Comparison of ENCODE assay signal across 10 mouse cellular contexts in the genomic region with DNA sequence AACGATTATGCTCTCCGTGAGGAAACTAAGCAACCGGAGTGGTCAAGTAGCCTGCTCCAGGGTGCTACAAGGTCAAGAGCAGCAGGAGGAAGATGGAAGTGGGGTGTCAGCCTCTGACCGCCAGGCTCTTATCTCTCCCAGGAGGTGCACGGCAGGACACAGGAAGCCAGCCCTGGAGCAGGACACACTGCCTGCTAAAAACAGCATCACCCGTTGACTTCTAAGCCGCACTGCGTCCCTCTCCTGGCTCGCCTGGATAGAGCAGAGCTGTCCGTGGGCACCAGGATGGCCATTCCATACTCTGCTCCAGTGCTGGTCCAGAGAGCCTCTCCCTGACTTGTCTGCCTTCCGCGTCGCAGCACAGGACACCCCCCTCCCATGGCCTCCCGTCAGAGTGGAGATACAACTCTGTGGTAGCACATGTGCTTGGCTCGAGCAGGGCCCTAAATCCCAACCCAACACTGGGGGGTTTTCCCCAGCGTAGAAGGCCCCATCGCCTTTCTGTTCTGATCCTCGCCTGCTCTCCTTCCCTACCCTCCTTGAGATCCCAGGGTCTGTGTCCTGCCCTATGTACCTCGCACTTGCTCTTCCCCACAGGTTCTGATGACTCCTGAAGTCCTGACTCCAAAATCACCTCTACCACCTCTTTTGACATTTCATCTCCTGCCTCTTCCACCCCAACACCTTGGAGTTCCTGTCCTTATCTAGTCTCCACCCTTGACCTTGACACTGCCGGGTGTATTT. TPM values are rescaled to one million over a fixed set of nuclear protein-coding genes. Genes with fewer than 3 reads are reported as not detected.
A peak's percentile ranks its signal among the peaks of the same experiment; 100 is the strongest.
DNase-seq lines count a peak whose midpoint lies in the region; ATAC-seq and TF ChIP-seq lines count a peak whose summit lies in the region.
"Had no signal": no experiment of that assay in that cellular context is flagged by ENCODE, and none has a peak within 500 bp of the region (broad histone marks: within the 10 kb centered on the region; RNA-seq: fewer than 3 reads in every experiment).

No protein-coding gene starts in this region.

- H3K4me2 ChIP-seq in kidney, embryonic 16.5 days (replicated peaks; ENCODE audit: low read depth, low read length), result no peak overlapping the region
- H3K4me2 ChIP-seq in heart, embryonic 14.5 days (ENCODE audit: low read length), result peak overlapping the region; percentile 56
- no peak overlapping the region for H3K4me2 ChIP-seq in limb, embryonic 15.5 days
- H3K4me2 ChIP-seq in hindbrain, embryonic 14.5 days (replicated peaks), result no peak overlapping the region
- no peak overlapping the region for H3K4me2 ChIP-seq in hindbrain, postnatal 0 days (ENCODE audit: low read depth, low read length)
- H3K4me2 ChIP-seq: forebrain, embryonic 13.5 days; neural tube, embryonic 12.5 days had no signal

- no peaks in the 10 kb centered on the region for H3K27me3 ChIP-seq in kidney, embryonic 16.5 days (ENCODE audit: insufficient read depth, low read length)
- H3K27me3 ChIP-seq in kidney, adult 2 months (replicated peaks; ENCODE audit: control insufficient read depth, insufficient read depth, low read length), result no peaks in the 10 kb centered on the region
- H3K27me3 ChIP-seq in MEL (ENCODE audit: control insufficient read depth in 1 of 2, insufficient read depth in 2 of 2, low read length in 2 of 2), result peaks cover 0 to 1% of the 10 kb centered on the region in 2 experiments; a peak in 2 of 4 replicates
- H3K27me3 ChIP-seq in heart, embryonic 14.5 days (ENCODE audit: control insufficient read depth, insufficient read depth, low read length), result no peaks in the 10 kb centered on the region
- H3K27me3 ChIP-seq in limb, embryonic 15.5 days, result no peaks in the 10 kb centered on the region
- H3K27me3 ChIP-seq in hindbrain, embryonic 14.5 days (ENCODE audit: control insufficient read depth, insufficient read depth, low read length), result no peaks in the 10 kb centered on the region
- no peaks in the 10 kb centered on the region for H3K27me3 ChIP-seq in hindbrain, postnatal 0 days (ENCODE audit: insufficient read depth, low read length)
- H3K27me3 ChIP-seq: forebrain, embryonic 13.5 days; neural tube, embryonic 12.5 days had no signal

- 0 out of 4 replicates have a peak, but pooled peaks of 1 of the 2 experiments have one; percentile 7 for TF ChIP-seq EP300 in MEL (IDR thresholded peaks at IDR 0.05; ENCODE audit: low read depth in 1 of 2, low read length in 2 of 2)

- no peak for TF ChIP-seq CTCF in kidney, adult 2 months (conservative IDR thresholded peaks at IDR 0.05; ENCODE audit: insufficient read depth, insufficient read length, low read depth, low read length)
- TF ChIP-seq CTCF in MEL (IDR thresholded peaks at IDR 0.05 in 2 of 3, conservative IDR thresholded peaks at IDR 0.05 in 1 of 3; ENCODE audit: control insufficient read depth in 1 of 3, insufficient read depth in 1 of 3, low read depth in 2 of 3, low read length in 3 of 3, poor library complexity in 1 of 3, severe bottlenecking in 1 of 3), result no peak
- no peak for TF ChIP-seq CTCF in hindbrain, postnatal 0 days (IDR thresholded peaks at IDR 0.05; ENCODE audit: low read depth)

- ATAC-seq in kidney, embryonic 16.5 days (ENCODE audit: low FRiP score, low TSS enrichment), result no peak
- ATAC-seq in heart, embryonic 14.5 days (ENCODE audit: insufficient number of reproducible peaks, insufficient read depth, low FRiP score, low read depth), result peak; percentile 51
- ATAC-seq in limb, embryonic 15.5 days (ENCODE audit: insufficient number of reproducible peaks, low FRiP score, low TSS enrichment, low read depth), result no peak
- no peak for ATAC-seq in hindbrain, embryonic 14.5 days (ENCODE audit: low FRiP score)
- ATAC-seq in hindbrain, postnatal 0 days, result no peak
- ATAC-seq: forebrain, embryonic 13.5 days had no signal

- H3K4me3 ChIP-seq in kidney, embryonic 16.5 days (ENCODE audit: low read length), result no peak overlapping the region
- no peak overlapping the region for H3K4me3 ChIP-seq in kidney, adult 2 months (ENCODE audit: insufficient read depth, low read depth, low read length)
- no peak overlapping the region for H3K4me3 ChIP-seq in MEL (ENCODE audit: control insufficient read depth in 1 of 2, insufficient read depth in 1 of 2, low read depth in 2 of 2, low read length in 2 of 2)
- 0 out of 4 replicates have a peak overlapping the region, but pooled peaks of 1 of the 2 experiments have one; percentile 3 for H3K4me3 ChIP-seq in heart, embryonic 14.5 days (ENCODE audit: control insufficient read depth in 1 of 2, insufficient read depth in 1 of 2, low read depth in 1 of 2, low read length in 2 of 2)
- no peak overlapping the region for H3K4me3 ChIP-seq in limb, embryonic 15.5 days
- no peak overlapping the region for H3K4me3 ChIP-seq in hindbrain, embryonic 14.5 days (replicated peaks; ENCODE audit: low read length)
- H3K4me3 ChIP-seq in hindbrain, postnatal 0 days (ENCODE audit: low read length), result no peak overlapping the region
- H3K4me3 ChIP-seq: forebrain, embryonic 13.5 days; neural tube, embryonic 12.5 days had no signal

- no peaks in the 10 kb centered on the region for H3K9me3 ChIP-seq in kidney, embryonic 16.5 days (ENCODE audit: low read length)
- H3K9me3 ChIP-seq in MEL (replicated peaks; ENCODE audit: insufficient read depth, low read length), result no peaks in the 10 kb centered on the region
- H3K9me3 ChIP-seq in heart, embryonic 14.5 days (ENCODE audit: control insufficient read depth, low read length), result no peaks in the 10 kb centered on the region
- no peaks in the 10 kb centered on the region for H3K9me3 ChIP-seq in limb, embryonic 15.5 days
- no peaks in the 10 kb centered on the region for H3K9me3 ChIP-seq in hindbrain, embryonic 14.5 days (ENCODE audit: control insufficient read depth, low read length)
- H3K9me3 ChIP-seq in hindbrain, postnatal 0 days (ENCODE audit: low read length), result no peaks in the 10 kb centered on the region
- H3K9me3 ChIP-seq: forebrain, embryonic 13.5 days; neural tube, embryonic 12.5 days had no signal

- DNase-seq in kidney, adult 2 months, result no peak
- no peak for DNase-seq in MEL (ENCODE audit: low read depth, low spot score)
- DNase-seq in T-cell, adult 2 months (ENCODE audit: low spot score), result no peak
- DNase-seq in hindbrain, embryonic 14.5 days (ENCODE audit: low spot score), result no peak
- no peak for DNase-seq in hindbrain, postnatal 0 days (ENCODE audit: low spot score)

- no peak overlapping the region for H3K9ac ChIP-seq in kidney, embryonic 16.5 days (replicated peaks; ENCODE audit: low read length)
- H3K9ac ChIP-seq in MEL (ENCODE audit: control insufficient read depth, low read depth, low read length, poor library complexity, severe bottlenecking), result no peak overlapping the region
- H3K9ac ChIP-seq in heart, embryonic 14.5 days (ENCODE audit: low read length), result peak overlapping the region; percentile 38; the same call in 1 of the 2 replicates
- H3K9ac ChIP-seq in limb, embryonic 15.5 days, result no peak overlapping the region
- H3K9ac ChIP-seq in hindbrain, embryonic 14.5 days, result no peak overlapping the region
- H3K9ac ChIP-seq in hindbrain, postnatal 0 days (replicated peaks; ENCODE audit: low read length), result no peak overlapping the region
- H3K9ac ChIP-seq: forebrain, embryonic 13.5 days; neural tube, embryonic 12.5 days had no signal

- H3K27ac ChIP-seq in kidney, embryonic 16.5 days (ENCODE audit: low read length), result peak overlapping the region; percentile 56; the same call in 1 of the 2 replicates
- H3K27ac ChIP-seq in kidney, adult 2 months (ENCODE audit: insufficient read depth, low read depth, low read length), result no peak overlapping the region
- no peak overlapping the region for H3K27ac ChIP-seq in MEL (ENCODE audit: control insufficient read depth, low read depth, low read length)
- peak overlapping the region; percentile 46 to 50 for H3K27ac ChIP-seq in heart, embryonic 14.5 days (replicated peaks in 1 of 2; ENCODE audit: control insufficient read depth in 1 of 2, insufficient read depth in 1 of 2, low read depth in 2 of 2, low read length in 2 of 2)
- peak overlapping the region; percentile 50 for H3K27ac ChIP-seq in limb, embryonic 15.5 days
- no peak overlapping the region for H3K27ac ChIP-seq in hindbrain, embryonic 14.5 days
- H3K27ac ChIP-seq in hindbrain, postnatal 0 days, result no peak overlapping the region
- H3K27ac ChIP-seq: forebrain, embryonic 13.5 days; neural tube, embryonic 12.5 days had no signal

- TF ChIP-seq RAD21 in MEL (IDR thresholded peaks at IDR 0.05; ENCODE audit: low read depth, low read length), result no peak

- no peak for TF ChIP-seq POLR2A in kidney, adult 2 months (IDR thresholded peaks at IDR 0.05; ENCODE audit: low read depth, low read length)
- no peak for TF ChIP-seq POLR2A in MEL (IDR thresholded peaks at IDR 0.05; ENCODE audit: control insufficient read depth in 1 of 2, insufficient read depth in 1 of 2, low read depth in 1 of 2, low read length in 2 of 2, poor library complexity in 1 of 2)

- H3K79me2 ChIP-seq in MEL (ENCODE audit: control insufficient read depth, insufficient read depth, low read length, poor library complexity), result no peaks in the 10 kb centered on the region

- 68% methylated on average over 20 of the region's 20 CpGs for WGBS in kidney, embryonic 16.5 days
- WGBS in kidney, adult 2 months, result 76% methylated on average over 20 of the region's 20 CpGs
- 10% methylated on average over 20 of the region's 20 CpGs for WGBS in heart, embryonic 14.5 days
- WGBS in limb, embryonic 15.5 days, result 61% methylated on average over 20 of the region's 20 CpGs
- 77% methylated on average over 20 of the region's 20 CpGs for WGBS in hindbrain, embryonic 14.5 days
- WGBS in hindbrain, postnatal 0 days, result 82% methylated on average over 20 of the region's 20 CpGs

- H3K4me1 ChIP-seq in kidney, embryonic 16.5 days (ENCODE audit: insufficient read depth, low read length), result peaks cover 28% of the 10 kb centered on the region
- H3K4me1 ChIP-seq in kidney, adult 2 months (ENCODE audit: control insufficient read depth, insufficient read depth, low read length), result peaks cover 10% of the 10 kb centered on the region; the same call in 1 of the 2 replicates
- H3K4me1 ChIP-seq in MEL (ENCODE audit: control insufficient read depth in 1 of 2, insufficient read depth in 2 of 2, low read length in 2 of 2), result peaks cover 0 to 20% of the 10 kb centered on the region in 2 experiments; a peak in 2 of 4 replicates
- peaks cover 22 to 30% of the 10 kb centered on the region in 2 experiments for H3K4me1 ChIP-seq in heart, embryonic 14.5 days (ENCODE audit: control insufficient read depth in 2 of 2, insufficient read depth in 2 of 2, low read length in 2 of 2)
- H3K4me1 ChIP-seq in limb, embryonic 15.5 days, result peaks cover 24% of the 10 kb centered on the region
- H3K4me1 ChIP-seq in hindbrain, embryonic 14.5 days (replicated peaks; ENCODE audit: control insufficient read depth, insufficient read depth, low read length), result no peaks in the 10 kb centered on the region
- H3K4me1 ChIP-seq in hindbrain, postnatal 0 days (ENCODE audit: insufficient read depth, low read length), result no peaks in the 10 kb centered on the region
- H3K4me1 ChIP-seq: forebrain, embryonic 13.5 days had no signal

- H3K36me3 ChIP-seq in kidney, embryonic 16.5 days (ENCODE audit: insufficient read depth, low read length), result no peaks in the 10 kb centered on the region
- H3K36me3 ChIP-seq in kidney, adult 2 months (ENCODE audit: control insufficient read depth, insufficient read depth, low read length), result no peaks in the 10 kb centered on the region
- H3K36me3 ChIP-seq in MEL (ENCODE audit: control insufficient read depth in 1 of 2, insufficient read depth in 2 of 2, low read length in 2 of 2), result peaks cover 0 to 9% of the 10 kb centered on the region in 2 experiments; a peak in 2 of 4 replicates
- no peaks in the 10 kb centered on the region for H3K36me3 ChIP-seq in heart, embryonic 14.5 days (ENCODE audit: control insufficient read depth, insufficient read depth, low read length)
- no peaks in the 10 kb centered on the region for H3K36me3 ChIP-seq in limb, embryonic 15.5 days
- H3K36me3 ChIP-seq in hindbrain, embryonic 14.5 days (replicated peaks; ENCODE audit: control insufficient read depth, insufficient read depth), result no peaks in the 10 kb centered on the region
- H3K36me3 ChIP-seq in hindbrain, postnatal 0 days (ENCODE audit: insufficient read depth, low read length), result no peaks in the 10 kb centered on the region
- H3K36me3 ChIP-seq: neural tube, embryonic 12.5 days had no signal

RNA-seq across cellular contexts. Expression of a gene that starts 45.8 kb away (rescaled TPM):
- 32.8 and 33.4 TPM in 2 replicates for polyA plus RNA-seq in kidney, embryonic 16.5 days (2015; fragmentation: Nextera tagmentation; extraction: Ambion mirVana)
- polyA plus RNA-seq in kidney, adult 2 months (2012; rRNA removed), result 230 TPM in 2 replicates
- 2.1 and 2.3 TPM in 2 replicates for total RNA-seq in MEL (2012; rRNA removed)
- 1 to 10 TPM in 1 of 2 experiments, not detected in 1; 2.7 TPM for polyA plus RNA-seq in MEL (2012; ENCODE audit: insufficient read depth in 1 of 2, insufficient read length in 2 of 2, low read depth in 1 of 2, low replicate concordance in 2 of 2, missing spikeins in 1 of 2)
- 9.4 and 10.7 TPM in 2 replicates for polyA plus RNA-seq in heart, embryonic 14.5 days (2014; fragmentation: Nextera tagmentation; extraction: Ambion mirVana)
- polyA plus RNA-seq in limb, embryonic 15.5 days (2015; fragmentation: Nextera tagmentation; extraction: Ambion mirVana), result 29.4 and 31.4 TPM in 2 replicates
- 36.3 and 39.6 TPM in 2 replicates for polyA plus RNA-seq in hindbrain, embryonic 14.5 days (2014; fragmentation: Nextera tagmentation; extraction: Ambion mirVana)
- total RNA-seq in hindbrain, postnatal 0 days (2014; rRNA removed), result 32.4 and 38.8 TPM in 2 replicates
- 22.2 and 23.2 TPM in 2 replicates for polyA plus RNA-seq in hindbrain, postnatal 0 days (2015; fragmentation: Nextera tagmentation; extraction: Ambion mirVana)

Comparison
In these comparisons a context has a peak if more than half of its experiments do, and no peak if none do; other contexts are left out.
1. H3K27ac ChIP-seq: peak in kidney, embryonic 16.5 days (single experiment), heart, embryonic 14.5 days (2 of 2) and limb, embryonic 15.5 days (single experiment); none in kidney, adult 2 months (single experiment), MEL (single experiment), hindbrain, embryonic 14.5 days (single experiment) and hindbrain, postnatal 0 days (single experiment).